Mouse (Mus musculus) cerebellum, postnatal 10 days (tissue): ENCODE data around the gene Stim2.

Source experiments
- DNase-seq, 2 experiments: peaks; one replicate each; pipeline ENCODE4 v3.0.0; 2021; ENCODE audit warnings: mixed read lengths in 2 of 2

Gene Stim2

DNA sequence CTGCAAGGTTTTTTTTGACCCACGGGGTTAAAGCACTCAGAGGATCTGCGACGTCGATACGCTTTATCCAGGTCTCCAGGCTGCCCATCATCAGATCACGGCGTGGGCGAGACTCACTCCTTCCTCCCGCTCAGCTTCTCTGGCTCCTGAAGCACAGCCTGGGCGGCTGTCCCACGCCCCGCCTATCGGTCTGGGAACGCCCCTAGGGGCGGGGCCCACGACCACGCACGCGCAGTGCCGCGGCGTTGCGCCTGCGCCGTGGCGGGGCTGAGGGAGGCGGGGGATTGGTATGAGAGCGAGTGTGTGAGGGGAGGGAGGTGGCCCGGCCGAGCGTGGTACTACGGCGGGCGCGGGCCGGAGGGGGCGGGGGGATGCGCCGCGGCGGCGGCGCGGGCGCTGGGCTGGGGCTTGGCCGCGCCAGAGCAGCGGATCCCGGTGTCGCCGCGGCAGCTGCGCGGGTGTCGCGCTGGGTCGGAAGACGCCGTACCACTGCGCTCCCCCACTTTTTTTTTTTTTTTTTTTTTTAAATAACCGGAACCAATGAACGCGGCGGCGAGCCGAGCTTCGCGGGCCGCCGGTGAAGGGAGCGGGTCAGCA lies at the start of gene Stim2:
Gene Stim2 (plus strand): TSS at position 354 of the 597 bp plus-strand sequence.
- DNase-seq = peak; percentile 98 to 99

DNA sequence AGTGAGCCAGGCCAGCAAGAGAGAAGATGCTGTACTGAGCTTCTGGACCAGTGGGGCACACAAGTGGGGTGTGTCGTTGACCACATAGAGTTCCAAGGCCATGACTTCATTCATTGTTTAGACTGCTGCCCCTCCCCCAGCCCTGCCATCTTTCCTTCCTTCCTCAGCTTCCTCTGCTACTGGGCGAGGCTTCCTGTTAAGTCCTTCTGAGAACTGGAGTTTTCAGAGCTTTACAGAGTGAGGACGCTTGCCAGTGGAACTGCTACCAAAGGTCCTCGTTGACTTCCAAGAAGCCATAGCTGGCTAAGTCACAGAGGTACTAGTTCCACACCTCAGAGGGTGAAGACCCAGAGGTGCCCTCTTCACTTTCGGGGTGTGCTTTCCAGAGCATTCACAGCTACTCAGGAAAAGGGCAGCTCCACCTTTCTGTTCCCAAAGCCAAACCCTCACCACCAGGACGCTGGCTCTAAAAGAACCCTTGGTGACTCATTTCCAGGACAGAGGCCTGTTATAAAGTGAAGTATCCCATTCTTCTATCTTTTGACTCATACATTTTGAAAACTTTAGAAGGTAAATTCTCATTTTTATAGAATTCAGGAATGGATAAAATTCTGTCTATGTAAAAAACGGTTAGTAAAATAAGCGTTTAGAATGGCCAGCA lies 49.6 kb upstream of the Stim2 start:
- DNase-seq = no peak

- no peak for DNase-seq
Measured at GRCm38 (mm10) chr5:53950189-53950588, 48.1 kb upstream of the Stim2 start.

- DNase-seq = no peak
Measured at GRCm38 (mm10) chr5:53953216-53953615, 45.1 kb upstream of the Stim2 start.

GRCm38 (mm10) chr5:53953797-53954196 lies 44.5 kb upstream of the Stim2 start:
- DNase-seq = no peak

DNA sequence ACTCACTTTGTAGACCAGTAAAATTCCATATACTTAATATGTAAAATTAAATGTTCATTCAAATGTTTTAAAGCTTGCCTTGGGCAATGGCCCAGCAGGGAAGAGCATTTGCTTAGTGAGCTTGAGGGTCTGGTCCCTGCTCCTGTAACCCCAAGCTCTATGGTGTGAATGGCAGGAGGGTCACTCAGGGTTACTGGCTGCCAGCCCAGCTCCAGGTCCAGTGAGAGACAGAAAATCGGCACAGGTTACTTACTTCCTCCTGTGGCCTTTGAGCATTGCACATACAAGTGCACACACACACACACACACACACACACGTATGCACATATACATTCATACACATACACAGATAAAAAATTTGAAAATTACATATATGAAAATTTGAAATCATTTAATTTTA lies 42.3 kb upstream of the Stim2 start:
- peak; percentile 35 to 50 for DNase-seq

GRCm38 (mm10) chr5:53956396-53957314 lies 41.6 kb upstream of the Stim2 start:
- no peak for DNase-seq

- no peak for DNase-seq
Measured at GRCm38 (mm10) chr5:53957348-53957747, 41.0 kb upstream of the Stim2 start.

- DNase-seq = no peak
Measured at GRCm38 (mm10) chr5:53961229-53961628, 37.1 kb upstream of the Stim2 start.

DNA sequence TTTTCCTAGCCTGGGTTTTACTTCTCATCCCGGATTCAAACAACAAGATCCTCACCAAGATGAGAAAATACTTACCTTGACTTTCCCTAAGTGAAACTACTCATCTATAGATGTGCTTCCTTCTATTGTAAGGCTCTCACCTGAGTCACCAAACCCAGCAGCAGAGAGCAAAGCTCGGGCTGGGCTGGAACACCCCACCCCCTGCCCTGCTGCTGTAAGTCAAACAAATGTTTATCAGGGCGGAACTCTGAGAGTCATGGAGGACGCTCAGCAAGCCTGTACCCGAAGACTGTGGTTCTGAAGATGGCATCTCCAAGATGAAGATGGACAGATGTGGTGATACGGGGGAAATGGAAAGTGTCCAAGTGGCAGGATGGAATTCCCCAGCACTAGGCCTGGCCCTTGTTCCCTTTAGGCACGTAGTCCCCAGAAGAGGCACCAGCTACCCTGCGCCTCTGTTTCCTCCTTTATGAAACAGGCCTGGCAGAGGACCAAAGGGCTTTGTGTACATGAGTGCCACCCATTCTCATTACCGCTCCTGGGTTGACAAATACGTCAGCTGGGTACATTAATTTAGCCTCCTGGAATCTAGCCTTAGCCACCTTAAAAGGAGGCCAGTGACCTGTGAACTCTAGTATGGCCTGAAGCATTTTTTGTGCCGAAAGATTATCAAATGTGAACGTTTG lies 36.3 kb upstream of the Stim2 start:
- DNase-seq = no peak

- no peak for DNase-seq
Measured at GRCm38 (mm10) chr5:53965656-53966055, 32.6 kb upstream of the Stim2 start.

GRCm38 (mm10) chr5:53967560-53967959 lies 30.7 kb upstream of the Stim2 start:
- DNase-seq = peak in 1 of 2 experiments; percentile 41

DNA sequence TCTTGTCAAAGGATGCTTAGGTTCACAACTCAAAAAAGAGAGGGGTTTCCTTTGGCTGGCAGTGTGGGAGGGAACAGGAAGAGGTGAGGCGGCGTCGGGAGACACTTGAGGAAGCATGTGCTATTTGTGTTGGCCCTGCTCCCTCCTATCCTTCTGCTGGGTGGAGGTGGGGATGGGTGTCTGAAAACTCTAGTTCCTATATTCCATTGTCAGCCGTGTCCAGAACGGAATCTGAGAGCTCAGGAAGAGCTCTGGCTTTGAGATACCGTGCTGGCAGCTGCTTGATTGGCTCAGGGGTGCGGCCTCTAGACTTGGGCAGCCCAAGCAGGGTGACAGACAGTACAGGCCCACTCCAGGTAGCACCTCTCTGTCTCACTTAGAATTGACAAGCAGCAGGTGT lies 28.1 kb upstream of the Stim2 start:
- DNase-seq = no peak

DNA sequence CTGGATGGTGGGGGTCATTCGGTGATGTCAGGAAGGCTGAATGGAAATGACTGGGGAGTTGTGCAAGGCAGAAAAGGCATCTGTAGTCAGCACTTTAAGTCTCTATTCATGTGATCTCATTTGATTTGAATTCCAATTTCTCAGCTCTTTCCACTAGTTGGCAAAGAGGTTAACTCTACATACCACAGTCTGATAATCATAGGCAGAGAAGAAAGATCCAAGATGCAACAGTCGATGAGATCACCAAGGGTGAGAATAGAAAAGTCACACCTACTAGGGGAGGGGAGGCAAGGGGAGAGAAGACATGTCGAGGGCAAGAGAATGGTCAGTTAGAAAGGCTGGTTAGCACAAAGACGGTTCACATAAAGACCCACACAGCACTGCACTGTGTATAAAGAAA lies 27.1 kb upstream of the Stim2 start:
- no peak for DNase-seq

DNA sequence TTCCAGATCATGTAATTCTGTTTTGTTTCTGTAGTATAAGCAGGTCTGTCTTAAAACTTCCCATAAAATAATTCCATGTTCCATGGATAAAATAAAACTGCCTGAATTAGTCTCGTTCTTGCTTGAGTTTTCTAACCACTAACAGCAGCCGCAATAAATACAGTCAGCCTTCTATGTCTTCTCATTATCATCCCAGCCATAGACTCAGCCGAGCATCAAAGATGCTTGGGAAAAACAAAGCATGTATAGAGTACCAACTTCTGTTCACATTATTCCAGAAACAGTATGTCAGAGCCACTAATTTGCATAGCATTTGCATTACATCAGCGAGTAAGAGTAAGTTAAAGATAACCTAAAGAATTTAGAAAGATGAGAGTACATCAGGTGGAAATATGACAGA lies 25.4 kb upstream of the Stim2 start:
- DNase-seq = no peak

GRCm38 (mm10) chr5:53976497-53976896 lies 21.8 kb upstream of the Stim2 start:
- no peak for DNase-seq

DNA sequence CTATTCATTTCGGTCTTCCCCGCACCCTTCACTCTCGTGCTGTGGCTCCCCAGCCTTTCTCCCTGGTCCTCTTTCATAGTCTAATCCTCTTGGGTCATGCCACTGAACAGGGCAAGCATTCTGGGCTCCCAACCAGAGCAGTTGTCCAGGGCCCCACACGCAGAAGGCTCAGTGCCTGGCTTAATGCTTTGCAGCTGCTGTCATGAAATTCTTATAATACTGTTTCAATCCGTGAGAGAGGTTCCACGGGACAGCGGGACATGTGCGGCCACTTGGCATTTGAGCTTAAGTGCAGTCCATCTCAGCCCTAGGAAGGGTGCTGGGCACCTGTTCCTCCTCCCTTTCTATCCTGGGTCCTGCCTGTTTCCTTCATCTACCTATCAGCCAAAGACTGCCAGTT lies 21.2 kb upstream of the Stim2 start:
- DNase-seq = no peak

GRCm38 (mm10) chr5:53983358-53983757 lies 14.9 kb upstream of the Stim2 start:
- DNase-seq = no peak

DNA sequence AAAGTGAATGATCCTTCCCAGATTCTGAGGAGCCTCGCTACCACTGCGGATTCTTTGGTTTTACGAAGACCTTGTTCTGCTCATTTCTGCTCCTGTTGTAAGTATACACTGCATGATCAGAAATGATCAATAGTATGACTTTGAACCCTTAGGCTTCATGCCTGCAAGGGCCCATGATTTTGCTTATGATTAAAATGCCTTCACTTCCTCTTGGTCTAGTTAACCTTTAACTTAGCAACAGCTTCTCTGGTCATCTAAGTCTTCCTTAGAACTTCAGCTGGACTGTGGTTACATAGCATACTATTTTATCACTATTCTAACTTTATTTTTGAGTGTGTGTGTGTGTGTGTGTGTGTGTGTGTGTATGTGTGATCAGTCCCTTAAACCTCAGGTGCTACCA lies 12.7 kb upstream of the Stim2 start:
- DNase-seq = no peak

GRCm38 (mm10) chr5:53987496-53987895 lies 10.8 kb upstream of the Stim2 start:
- DNase-seq = no peak

- DNase-seq = no peak
Measured at GRCm38 (mm10) chr5:53988053-53988452, 10.2 kb upstream of the Stim2 start.

GRCm38 (mm10) chr5:53992616-53993015 lies 5.7 kb upstream of the Stim2 start:
- DNase-seq = peak; percentile 88 to 91

DNA sequence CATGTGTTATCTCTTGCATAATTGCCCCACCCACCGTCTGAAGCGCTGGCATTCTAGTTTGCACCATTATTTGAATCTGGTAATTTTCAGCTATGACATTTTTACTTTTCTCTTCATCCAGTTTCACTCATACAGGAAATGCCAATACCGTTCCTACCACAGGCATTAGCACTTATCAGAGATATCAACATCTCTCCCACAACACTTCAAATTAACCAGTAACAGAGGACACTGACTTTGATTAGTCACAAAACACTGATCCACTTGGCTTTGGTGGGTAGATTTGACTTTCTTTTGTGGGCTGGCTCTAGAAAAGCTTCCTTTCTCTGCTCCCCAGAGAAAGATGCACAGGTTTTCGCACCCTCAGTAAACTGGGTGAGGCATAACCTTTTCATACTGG lies 3.7 kb upstream of the Stim2 start:
- no peak for DNase-seq
